Mouse (Mus musculus): Measurements from ENCODE around the gene Calhm2.
A peak's percentile ranks its signal among the peaks of the same experiment; 100 is the strongest.

The Calhm2 gene

GRCm38 (mm10) chr19:47137771-47138421 lies at the start of gene Calhm2:
Gene Calhm2, minus strand, starts transcription at chr19:47138294.
- DNase-seq (ENCODE audit: low read depth, low spot score): peak; percentile 64

- no peak for DNase-seq (ENCODE audit: low read depth, low spot score)
Observed at GRCm38 (mm10) chr19:47186514-47187275, 48.6 kb upstream of the Calhm2 start.

- DNase-seq (ENCODE audit: low read depth, low spot score): no peak
Observed at GRCm38 (mm10) chr19:47184736-47185135, 46.6 kb upstream of the Calhm2 start.

- no peak for DNase-seq (ENCODE audit: low read depth, low spot score)
Observed at GRCm38 (mm10) chr19:47184221-47184620, 46.1 kb upstream of the Calhm2 start.

GRCm38 (mm10) chr19:47180011-47180410 lies 41.9 kb upstream of the Calhm2 start:
- no peak for DNase-seq (ENCODE audit: low read depth, low spot score)

GRCm38 (mm10) chr19:47179272-47179809 lies 41.2 kb upstream of the Calhm2 start:
- DNase-seq (ENCODE audit: low read depth, low spot score): no peak

- DNase-seq (ENCODE audit: low read depth, low spot score): peak; percentile 27
Observed at GRCm38 (mm10) chr19:47178431-47179271, 40.6 kb upstream of the Calhm2 start, which contains the start of gene Neurl1a. Gene Neurl1a, plus strand, starts transcription at chr19:47178820.

- no peak for DNase-seq (ENCODE audit: low read depth, low spot score)
Observed at GRCm38 (mm10) chr19:47178001-47178400, 39.9 kb upstream of the Calhm2 start.

- DNase-seq (ENCODE audit: low read depth, low spot score): no peak
Observed at GRCm38 (mm10) chr19:47176916-47177505, 38.9 kb upstream of the Calhm2 start.

- no peak for DNase-seq (ENCODE audit: low read depth, low spot score)
Observed at GRCm38 (mm10) chr19:47175472-47175871, 37.4 kb upstream of the Calhm2 start.

GRCm38 (mm10) chr19:47174515-47174914 lies 36.4 kb upstream of the Calhm2 start:
- peak; percentile 27 for DNase-seq (ENCODE audit: low read depth, low spot score)

GRCm38 (mm10) chr19:47168793-47169412 lies 30.8 kb upstream of the Calhm2 start:
- DNase-seq (ENCODE audit: low read depth, low spot score): peak; percentile 79

GRCm38 (mm10) chr19:47168223-47168622 lies 30.1 kb upstream of the Calhm2 start:
- peak; percentile 60 for DNase-seq (ENCODE audit: low read depth, low spot score)

GRCm38 (mm10) chr19:47167617-47168214 lies 29.6 kb upstream of the Calhm2 start:
- DNase-seq (ENCODE audit: low read depth, low spot score): no peak

- no peak for DNase-seq (ENCODE audit: low read depth, low spot score)
Observed at GRCm38 (mm10) chr19:47166758-47167157, 28.7 kb upstream of the Calhm2 start.

GRCm38 (mm10) chr19:47163176-47163744 lies 25.2 kb upstream of the Calhm2 start:
- no peak for DNase-seq (ENCODE audit: low read depth, low spot score)

- no peak for DNase-seq (ENCODE audit: low read depth, low spot score)
Observed at GRCm38 (mm10) chr19:47161669-47162068, 23.6 kb upstream of the Calhm2 start.

GRCm38 (mm10) chr19:47157664-47158063 lies 19.6 kb upstream of the Calhm2 start, which contains the start of gene Calhm3:
Gene Calhm3, minus strand, starts transcription at chr19:47157764.
- no peak for DNase-seq (ENCODE audit: low read depth, low spot score)

GRCm38 (mm10) chr19:47153767-47154166 lies 15.7 kb upstream of the Calhm2 start:
- no peak for DNase-seq (ENCODE audit: low read depth, low spot score)

GRCm38 (mm10) chr19:47152062-47152369 lies 13.9 kb upstream of the Calhm2 start:
- DNase-seq (ENCODE audit: low read depth, low spot score): no peak
